Mouse (Mus musculus): ENCODE data around the gene Clstn3.
"Not testable (repeated sequence)": the region's sequence is repeated elsewhere in the genome, so short reads cannot be mapped to it uniquely, and the experiment has no call there.

The Clstn3 gene

GRCm38 (mm10) chr6:124464305-124465271, at the start of gene Clstn3:
TSS of gene Clstn3 (minus strand) at chr6:124464794.
- peak; percentile 65 to 77 for DNase-seq (ENCODE audit: low read depth in 2 of 2, low spot score in 2 of 2)

- peak; percentile 11 to 42 for DNase-seq (ENCODE audit: low read depth in 2 of 2, low spot score in 2 of 2)
Observed at GRCm38 (mm10) chr6:124512355-124512836, 47.8 kb upstream of the Clstn3 start, which contains the start of gene C1ra. TSS of gene C1ra (plus strand) at chr6:124512405.

DNA sequence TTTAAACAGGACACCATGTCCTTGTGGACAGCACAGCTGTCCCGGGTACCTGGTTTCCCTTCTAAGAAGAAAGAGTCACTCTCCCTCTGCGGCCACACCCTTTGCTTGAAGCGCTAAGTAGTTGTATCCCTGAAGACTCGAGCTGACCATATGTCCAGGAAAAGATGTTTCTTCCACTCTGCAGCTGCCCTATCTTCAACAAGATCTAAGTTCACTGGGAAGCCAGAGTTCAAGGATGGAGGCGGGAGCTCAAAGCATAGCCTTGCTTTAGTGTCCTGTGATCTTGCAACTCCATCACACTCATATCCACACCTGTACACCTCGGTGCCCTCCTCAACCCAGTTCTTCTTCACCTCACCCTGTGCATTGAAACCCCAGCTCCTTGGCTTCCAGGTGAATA, 47.3 kb upstream of the Clstn3 start:
- no peak for DNase-seq (ENCODE audit: low read depth in 2 of 2, low spot score in 2 of 2)

DNA sequence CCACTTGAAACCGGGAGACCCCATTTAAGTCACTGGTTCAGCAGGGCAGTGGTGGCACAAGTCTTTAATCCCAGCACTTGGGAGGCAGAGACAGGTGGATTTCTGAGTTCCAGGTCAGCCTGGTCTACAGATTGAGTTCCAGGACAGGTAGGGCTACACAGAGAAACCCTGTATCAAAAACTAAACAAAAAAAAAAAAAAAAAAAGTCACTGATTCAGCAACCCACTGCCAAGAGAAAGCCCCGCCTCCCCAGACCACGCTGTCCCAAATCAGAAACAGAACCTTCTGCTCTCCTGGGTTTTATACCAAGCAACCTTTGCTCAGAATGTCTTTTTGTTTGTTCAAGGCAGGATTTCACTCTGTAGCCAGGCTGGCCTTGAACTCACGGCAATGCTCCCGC, 44.6 kb upstream of the Clstn3 start:
- DNase-seq (ENCODE audit: low read depth in 2 of 2, low spot score in 2 of 2), result not testable (repeated sequence)

DNA sequence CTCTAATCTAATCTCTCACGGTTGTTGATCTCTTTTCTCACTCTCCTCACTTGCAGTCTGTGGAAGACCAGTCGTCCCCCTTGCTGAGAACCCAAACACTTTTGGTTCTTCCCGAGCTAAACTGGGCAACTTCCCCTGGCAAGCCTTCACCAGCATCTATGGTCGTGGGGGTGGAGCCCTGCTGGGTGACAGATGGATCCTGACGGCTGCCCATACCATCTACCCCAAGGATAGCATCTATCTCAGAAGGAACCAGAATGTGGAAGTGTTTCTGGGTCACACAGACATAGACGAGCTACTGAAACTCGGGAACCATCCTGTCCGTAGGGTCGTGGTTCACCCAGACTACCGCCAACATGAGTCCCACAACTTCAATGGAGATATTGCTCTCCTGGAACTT, 43.7 kb upstream of the Clstn3 start:
- DNase-seq (ENCODE audit: low read depth in 2 of 2, low spot score in 2 of 2), result no peak

DNA sequence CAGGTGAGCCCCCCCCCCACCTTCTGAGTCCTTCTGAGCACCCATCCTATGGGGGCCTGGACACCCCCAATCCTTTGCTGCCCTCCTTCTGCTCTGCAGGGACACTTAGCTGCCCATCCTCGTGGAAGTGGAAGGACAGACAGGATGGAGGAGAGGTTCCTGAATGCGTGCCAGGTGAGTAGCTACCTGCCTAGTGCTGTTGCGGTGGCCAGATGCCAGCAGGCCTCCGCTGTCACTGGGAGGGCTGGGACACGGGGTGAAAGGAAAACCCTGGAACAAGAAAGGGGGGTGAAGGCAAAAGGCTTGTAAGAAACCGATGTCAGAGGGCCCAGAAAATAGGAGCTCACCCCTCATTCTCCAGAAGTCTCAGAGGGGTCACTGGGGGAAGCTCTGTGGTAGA, 42.4 kb upstream of the Clstn3 start:
- no peak for DNase-seq (ENCODE audit: low read depth in 2 of 2, low spot score in 2 of 2)

DNA sequence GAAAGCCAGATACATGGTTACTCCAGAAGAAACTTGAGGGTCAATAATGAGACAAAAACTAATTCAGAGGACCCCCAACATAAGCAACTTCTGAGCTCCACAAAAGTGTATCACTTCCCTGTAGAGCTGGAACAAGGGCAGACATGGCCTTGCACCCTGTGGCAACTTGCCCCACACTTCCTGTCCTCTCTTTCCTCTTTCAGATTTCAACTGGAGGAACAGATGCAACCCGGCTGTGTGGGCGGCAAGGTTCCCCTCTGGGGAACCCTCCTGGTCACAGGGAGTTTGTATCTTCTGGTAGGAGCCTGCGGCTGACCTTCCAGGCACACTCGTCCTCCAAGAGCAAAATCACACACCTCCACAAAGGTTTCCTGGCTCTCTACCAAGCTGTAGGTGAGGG, 40.4 kb upstream of the Clstn3 start:
- DNase-seq (ENCODE audit: low read depth in 2 of 2, low spot score in 2 of 2), result no peak

GRCm38 (mm10) chr6:124502021-124502420, 37.4 kb upstream of the Clstn3 start:
- DNase-seq (ENCODE audit: low read depth in 2 of 2, low spot score in 2 of 2), result no peak

GRCm38 (mm10) chr6:124501473-124501872, 36.9 kb upstream of the Clstn3 start:
- DNase-seq (ENCODE audit: low read depth in 2 of 2, low spot score in 2 of 2), result no peak

DNA sequence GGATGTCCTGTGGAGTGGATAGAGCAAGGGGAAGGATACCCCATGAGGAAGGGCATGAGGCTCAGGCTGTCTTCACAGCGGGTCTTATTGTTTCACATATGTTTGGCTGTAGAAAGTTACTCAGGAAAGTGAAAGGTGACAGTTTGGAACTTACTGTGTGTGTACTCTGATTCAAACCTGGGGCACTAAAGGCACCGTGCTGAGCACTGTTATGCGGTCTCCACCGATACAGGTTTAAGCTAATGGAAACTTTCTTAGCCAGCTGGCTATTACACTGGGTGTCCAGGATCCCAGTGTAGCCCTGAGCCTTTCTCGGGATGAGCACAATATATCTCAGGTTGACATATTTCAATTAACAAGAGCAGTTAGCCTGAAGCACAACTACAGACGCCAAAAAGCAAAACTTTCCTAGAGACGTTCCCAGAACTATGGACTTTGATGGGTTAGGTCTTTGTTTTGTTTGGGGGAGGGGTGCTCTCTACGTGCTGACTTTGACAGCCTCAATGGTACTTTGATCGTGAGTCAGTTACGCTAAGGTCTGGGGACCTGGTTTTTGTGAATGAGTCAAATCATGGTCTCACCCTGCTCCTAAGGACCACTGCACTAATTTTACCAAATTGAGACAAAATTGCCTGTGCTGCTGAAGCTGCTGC, 35.4 kb upstream of the Clstn3 start:
- no peak for DNase-seq (ENCODE audit: low read depth in 2 of 2, low spot score in 2 of 2)

DNA sequence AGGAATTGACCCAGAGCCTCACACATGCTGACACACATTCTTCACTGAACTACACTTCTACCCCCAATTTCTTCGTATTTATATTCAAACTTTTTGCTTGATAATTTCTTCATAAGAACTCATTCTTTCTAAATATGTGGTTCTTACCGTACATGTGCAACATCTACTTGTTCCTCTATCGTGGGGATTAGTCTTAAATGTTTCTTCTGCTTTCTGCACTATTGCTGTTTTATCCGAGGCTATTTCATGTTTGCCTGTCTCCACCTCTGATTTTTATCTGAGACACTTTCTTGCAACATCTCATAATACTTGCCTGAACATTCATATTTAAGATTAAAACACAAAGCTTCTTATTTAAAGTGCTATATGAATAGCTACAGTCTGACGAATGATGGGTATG, 31.5 kb upstream of the Clstn3 start:
- DNase-seq (ENCODE audit: low read depth in 2 of 2, low spot score in 2 of 2), result no peak

DNA sequence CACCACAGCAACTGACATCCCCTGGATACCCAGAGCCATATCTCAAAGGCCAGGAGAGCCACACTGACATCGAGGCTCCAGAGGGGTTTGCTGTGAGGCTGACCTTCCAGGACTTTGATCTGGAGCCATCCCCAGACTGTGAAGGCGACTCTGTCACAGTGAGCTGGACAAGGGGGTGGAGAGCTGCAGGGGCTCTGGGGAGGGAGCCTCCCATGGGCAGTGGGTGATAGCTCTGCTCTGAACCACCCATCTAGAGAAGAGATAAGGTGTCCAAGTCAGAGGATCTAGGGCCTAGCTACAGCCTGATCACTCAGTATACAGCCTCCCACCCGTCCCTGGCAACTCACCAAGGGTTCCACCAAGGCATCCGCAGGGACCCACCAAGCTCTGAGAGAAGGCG, 29.3 kb upstream of the Clstn3 start:
- no peak for DNase-seq (ENCODE audit: low read depth in 2 of 2, low spot score in 2 of 2)

GRCm38 (mm10) chr6:124492842-124493561, 28.4 kb upstream of the Clstn3 start, which contains the start of gene C1rl:
TSS of gene C1rl (plus strand) at chr6:124493113.
- peak; percentile 10 to 54 for DNase-seq (ENCODE audit: low read depth in 2 of 2, low spot score in 2 of 2)

GRCm38 (mm10) chr6:124491427-124491826, 26.8 kb upstream of the Clstn3 start:
- DNase-seq (ENCODE audit: low read depth in 2 of 2, low spot score in 2 of 2), result no peak

DNA sequence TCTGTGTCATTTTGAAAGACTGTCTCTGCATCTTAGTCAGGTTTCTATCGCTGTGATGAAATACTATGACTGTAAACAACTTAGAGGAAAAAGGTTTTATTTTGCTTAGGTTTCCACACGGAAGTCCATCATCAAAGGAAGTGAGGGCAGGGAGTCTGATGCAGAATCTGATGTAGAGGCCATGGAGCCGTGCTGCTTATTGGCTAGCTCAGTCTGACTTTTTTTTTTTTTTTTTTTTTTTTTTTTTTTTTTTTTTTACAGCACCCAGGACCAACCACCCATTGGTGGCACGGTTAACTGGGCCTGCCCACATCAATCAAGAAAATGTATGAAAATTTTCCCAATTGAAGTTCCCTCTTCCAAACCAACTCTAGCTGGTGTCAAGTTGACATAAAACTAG, 24.4 kb upstream of the Clstn3 start:
- no peak for DNase-seq (ENCODE audit: low read depth in 2 of 2, low spot score in 2 of 2)

- no peak for DNase-seq (ENCODE audit: low read depth in 2 of 2, low spot score in 2 of 2)
Observed at GRCm38 (mm10) chr6:124487509-124487908, 22.9 kb upstream of the Clstn3 start.

DNA sequence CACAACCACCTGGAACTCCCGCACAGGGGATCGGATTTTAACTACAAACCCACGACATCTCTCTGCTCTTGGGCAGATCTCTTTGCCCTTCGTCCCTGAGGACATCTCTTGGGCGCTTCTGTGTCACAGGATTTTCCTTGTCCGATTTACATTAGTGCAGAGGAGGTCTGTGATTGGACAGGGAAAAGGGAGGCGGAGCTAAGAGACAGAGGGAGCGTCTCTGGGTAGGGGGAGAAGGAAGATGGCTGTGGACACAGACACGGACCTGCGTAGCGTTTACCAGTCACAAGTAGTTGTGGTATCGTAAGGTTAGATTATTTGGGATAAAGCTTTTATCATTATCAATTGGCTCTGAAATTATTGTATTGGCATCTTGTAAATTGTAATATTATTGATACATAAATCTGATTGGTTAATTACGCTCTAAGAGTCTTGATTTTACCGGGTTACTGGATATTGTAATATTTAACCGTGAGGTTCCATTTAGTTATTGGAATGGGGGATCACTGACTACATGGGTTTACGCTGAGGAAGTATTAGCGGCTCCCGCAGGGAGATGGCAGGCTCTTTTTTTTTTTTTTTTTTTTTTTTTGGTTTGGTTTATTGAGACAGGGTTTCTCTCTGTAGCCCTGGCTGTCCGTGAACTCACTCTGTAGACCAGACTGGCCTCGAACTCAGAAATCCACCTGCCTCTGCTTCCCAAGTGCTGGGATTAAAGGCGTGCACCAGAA, 21.0 kb upstream of the Clstn3 start:
- no peak for DNase-seq (ENCODE audit: low read depth in 2 of 2, low spot score in 2 of 2)

DNA sequence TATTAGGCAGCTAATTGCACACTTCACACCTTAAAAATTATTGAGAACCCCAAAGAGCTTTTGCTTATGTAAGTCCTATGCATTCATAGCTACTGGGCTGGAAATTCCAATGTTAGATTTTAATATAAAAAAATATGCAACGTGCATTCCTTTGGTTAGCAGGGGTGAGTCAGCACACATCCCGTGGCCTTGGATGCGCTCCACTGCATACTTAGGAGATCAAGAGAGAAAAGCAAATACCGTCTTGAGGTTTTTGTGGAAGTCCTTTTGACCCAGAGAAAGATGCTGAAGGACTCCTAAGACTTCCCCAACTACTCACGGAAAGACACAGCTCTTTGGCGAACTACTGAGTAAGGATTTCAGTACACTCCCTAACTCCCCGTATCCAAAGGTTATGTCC, 20.3 kb upstream of the Clstn3 start:
- DNase-seq (ENCODE audit: low read depth in 2 of 2, low spot score in 2 of 2), result no peak

- not testable (repeated sequence) for DNase-seq (ENCODE audit: low read depth in 2 of 2, low spot score in 2 of 2)
Observed at GRCm38 (mm10) chr6:124483831-124484230, 19.2 kb upstream of the Clstn3 start.

DNA sequence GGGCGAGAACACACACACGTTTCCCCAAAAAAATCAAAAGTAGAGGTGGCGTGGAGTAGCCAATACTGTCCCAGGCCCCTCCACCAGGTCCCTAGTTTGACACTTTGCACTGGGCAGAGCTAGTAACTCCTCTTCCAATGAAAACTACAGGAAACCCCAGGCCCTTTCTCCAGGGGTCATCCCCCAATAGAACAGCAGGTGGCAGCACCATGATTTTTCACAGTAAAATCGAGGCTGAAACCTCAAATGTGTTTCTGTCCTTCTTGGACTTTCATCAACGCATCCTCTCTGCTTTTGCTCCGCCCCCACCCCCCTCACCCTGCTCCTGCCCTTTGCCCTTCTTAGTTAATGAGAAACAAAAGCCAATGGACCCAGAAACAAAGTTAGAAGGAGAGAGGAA, 17.0 kb upstream of the Clstn3 start:
- peak; percentile 24 to 56 for DNase-seq (ENCODE audit: low read depth in 2 of 2, low spot score in 2 of 2)

DNA sequence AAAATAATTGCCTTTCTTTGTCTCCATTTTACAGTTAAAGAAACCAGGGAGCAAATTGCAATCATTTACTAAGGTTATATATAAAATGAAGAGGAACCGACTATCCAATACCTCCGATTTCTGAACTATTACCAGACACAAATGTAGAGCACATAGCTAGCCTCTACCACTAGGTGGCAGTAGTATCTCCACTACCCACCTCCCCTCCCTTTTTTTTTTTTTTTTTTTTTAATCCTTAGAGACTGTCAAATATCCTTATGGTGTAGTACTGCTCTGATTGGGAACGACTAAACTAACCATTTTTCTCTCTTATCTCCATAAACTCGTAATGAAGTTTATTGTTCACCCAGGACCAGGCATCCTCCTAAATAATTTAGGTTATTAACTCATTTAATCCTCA, 15.7 kb upstream of the Clstn3 start:
- DNase-seq (ENCODE audit: low read depth in 2 of 2, low spot score in 2 of 2), result no peak

Measured in CD8-positive naive resting alpha-beta T cell, adult 2 months (primary cell).